14 mouse cellular contexts compared by ENCODE assay signal in genomic region chr6:108240754-108241153, GRCm38 (mm10). TPM values are rescaled to one million over a fixed set of nuclear protein-coding genes. Genes with fewer than 3 reads are reported as not detected.
DNase-seq lines count a peak whose midpoint lies in the region; ATAC-seq lines count a peak whose summit lies in the region.
"Had no signal": no experiment of that assay in that cellular context is flagged by ENCODE, and none has a peak within 500 bp of the region (broad histone marks: within the 10 kb centered on the region; RNA-seq: fewer than 3 reads in every experiment).

No protein-coding gene starts in this region.

- no peaks in the 10 kb centered on the region for H3K9me3 ChIP-seq in hindbrain, embryonic 15.5 days
- no peaks in the 10 kb centered on the region for H3K9me3 ChIP-seq in hindbrain, embryonic 13.5 days
- H3K9me3 ChIP-seq: limb, embryonic 12.5 days; stomach, embryonic 15.5 days had no signal

- H3K4me3 ChIP-seq in hindbrain, embryonic 15.5 days: no peak overlapping the region
- no peak overlapping the region for H3K4me3 ChIP-seq in hindbrain, embryonic 13.5 days
- H3K4me3 ChIP-seq: limb, embryonic 12.5 days; myocyte; stomach, embryonic 15.5 days had no signal

- 60% methylated on average over 5 of the region's 5 CpGs for WGBS in hindbrain, embryonic 15.5 days
- WGBS in hindbrain, embryonic 13.5 days: 66% methylated on average over 5 of the region's 5 CpGs

- no peak overlapping the region for H3K4me2 ChIP-seq in hindbrain, embryonic 15.5 days
- no peak overlapping the region for H3K4me2 ChIP-seq in hindbrain, embryonic 13.5 days
- H3K4me2 ChIP-seq: limb, embryonic 12.5 days; stomach, embryonic 15.5 days had no signal

- no peaks in the 10 kb centered on the region for H3K36me3 ChIP-seq in hindbrain, embryonic 15.5 days
- H3K36me3 ChIP-seq in hindbrain, embryonic 13.5 days: no peaks in the 10 kb centered on the region
- H3K36me3 ChIP-seq: limb, embryonic 12.5 days; stomach, embryonic 15.5 days had no signal

- peak; percentile 28 for DNase-seq in ovary, adult 18-20 months (ENCODE audit: low spot score)
- DNase-seq in ovary, postnatal 14 days (ENCODE audit: low spot score): no peak
- DNase-seq in gastrocnemius, postnatal 4 days (ENCODE audit: low spot score in 2 of 2): no peak
- no peak for DNase-seq in frontal cortex, adult 2 months (ENCODE audit: extremely low spot score in 1 of 2, low spot score in 1 of 2)
- no peak for DNase-seq in thymus, postnatal 36 days
- DNase-seq: lung, adult 18-20 months; thymus, postnatal 4 days had no signal

- ATAC-seq in hindbrain, embryonic 15.5 days (ENCODE audit: low FRiP score, low read depth): peak; percentile 54; the same call in 1 of the 2 replicates
- ATAC-seq in hindbrain, embryonic 13.5 days (ENCODE audit: low FRiP score): no peak; the same call in 1 of the 2 replicates
- 0 out of 2 replicates have a peak, but pooled peaks have one; percentile 29 for ATAC-seq in common myeloid progenitor, adult 5-6 weeks (replicated peaks; ENCODE audit: low read depth, poor library complexity, severe bottlenecking)
- ATAC-seq: forebrain, embryonic 16.5 days had no signal

- H3K27me3 ChIP-seq in hindbrain, embryonic 15.5 days: no peaks in the 10 kb centered on the region
- no peaks in the 10 kb centered on the region for H3K27me3 ChIP-seq in hindbrain, embryonic 13.5 days
- H3K27me3 ChIP-seq: limb, embryonic 12.5 days; stomach, embryonic 15.5 days had no signal

- no peak overlapping the region for H3K9ac ChIP-seq in hindbrain, embryonic 15.5 days
- no peak overlapping the region for H3K9ac ChIP-seq in hindbrain, embryonic 13.5 days
- H3K9ac ChIP-seq: limb, embryonic 12.5 days; stomach, embryonic 15.5 days had no signal

- H3K27ac ChIP-seq in hindbrain, embryonic 15.5 days (replicated peaks): no peak overlapping the region
- H3K27ac ChIP-seq in hindbrain, embryonic 13.5 days: no peak overlapping the region
- H3K27ac ChIP-seq: limb, embryonic 12.5 days; stomach, embryonic 15.5 days had no signal

- peaks cover 22% of the 10 kb centered on the region for H3K4me1 ChIP-seq in hindbrain, embryonic 15.5 days (replicated peaks)
- peaks cover 26% of the 10 kb centered on the region for H3K4me1 ChIP-seq in hindbrain, embryonic 13.5 days (replicated peaks)

RNA-seq across cellular contexts. Expression of gene Itpr1, which starts 27.9 kb away (rescaled TPM):
- polyA plus RNA-seq in hindbrain, embryonic 15.5 days (2015; fragmentation: Nextera tagmentation; extraction: Ambion mirVana): 5.0 and 6.1 TPM in 2 replicates
- 4.2 and 6.1 TPM in 2 replicates for polyA plus RNA-seq in hindbrain, embryonic 13.5 days (2015; fragmentation: Nextera tagmentation; extraction: Ambion mirVana)
- total RNA-seq in common myeloid progenitor, adult 5-6 weeks (2017): 100 and 111 TPM in 2 replicates
- 10 to 100 TPM; 34.0 to 35.5 TPM for total RNA-seq in gastrocnemius, postnatal 4 days (2021)
- polyA plus RNA-seq in frontal cortex, adult 2 months (2012; rRNA removed): 113 and 128 TPM in 2 replicates

RNA-seq across cellular contexts. Expression of gene Sumf1, which starts 55.4 kb away (rescaled TPM):
- 11.9 and 12.8 TPM in 2 replicates for polyA plus RNA-seq in hindbrain, embryonic 15.5 days (2015; fragmentation: Nextera tagmentation; extraction: Ambion mirVana)
- 11.3 and 11.7 TPM in 2 replicates for polyA plus RNA-seq in hindbrain, embryonic 13.5 days (2015; fragmentation: Nextera tagmentation; extraction: Ambion mirVana)
- 13.6 and 19.5 TPM in 2 replicates for total RNA-seq in common myeloid progenitor, adult 5-6 weeks (2017)
- 10 to 100 TPM; 16.8 to 19.4 TPM for total RNA-seq in gastrocnemius, postnatal 4 days (2021)
- 15.9 and 18.7 TPM in 2 replicates for polyA plus RNA-seq in frontal cortex, adult 2 months (2012; rRNA removed)

Comparison
In these comparisons a context has a peak if more than half of its experiments do, and no peak if none do; other contexts are left out.
1. RNA of gene Itpr1, which starts 27.9 kb away (polyA plus RNA-seq): 113 to 128 TPM in frontal cortex, adult 2 months; 4.2 to 6.1 TPM in hindbrain, embryonic 13.5 days and 5.0 to 6.1 TPM in hindbrain, embryonic 15.5 days; every median in the first group is over 10 times any median in the second.